Mouse (Mus musculus): ENCODE measurements around the gene Arhgef6.

The Arhgef6 gene

DNA sequence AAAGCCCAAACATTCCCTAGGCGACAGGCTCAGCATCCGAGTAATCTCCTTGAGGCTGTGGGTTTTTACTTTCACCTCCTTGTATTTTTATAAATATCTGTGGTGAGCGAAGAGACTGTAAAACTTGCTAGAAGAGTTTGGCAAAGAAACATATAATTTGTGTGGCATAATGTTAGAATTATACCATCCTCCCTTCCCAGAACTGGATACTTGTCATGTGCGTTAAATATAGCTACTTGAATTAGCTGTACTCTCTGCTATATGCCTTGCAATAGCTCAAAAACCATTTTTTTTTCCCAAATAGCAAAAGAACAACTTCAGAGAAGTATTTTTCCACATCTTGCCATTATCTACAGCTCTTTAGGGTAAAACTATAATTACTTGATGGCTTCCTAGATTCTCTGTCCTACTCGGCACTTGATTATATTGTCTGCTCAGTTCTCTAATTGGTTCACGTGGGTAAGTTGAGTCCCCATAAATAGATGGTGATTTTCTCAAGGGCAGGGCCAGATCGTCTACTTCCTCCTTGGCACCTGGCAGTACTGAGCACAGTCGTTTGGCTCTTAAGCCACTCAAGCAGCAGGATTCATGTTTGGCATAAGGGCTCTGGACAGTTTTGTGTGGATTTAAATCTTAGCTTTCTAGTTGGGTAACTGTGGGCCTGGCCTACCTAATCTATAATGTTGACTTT, 35.2 kb downstream of the Arhgef6 start:
- DNase-seq (ENCODE audit: low read depth, low spot score) = no peak

- no peak for DNase-seq (ENCODE audit: low read depth, low spot score)
Measured at GRCm38 (mm10) chrX:57298946-57299345, 39.6 kb downstream of the Arhgef6 start.

GRCm38 (mm10) chrX:57288458-57288857, 50.1 kb downstream of the Arhgef6 start:
- no peak for DNase-seq (ENCODE audit: low read depth, low spot score)

DNA sequence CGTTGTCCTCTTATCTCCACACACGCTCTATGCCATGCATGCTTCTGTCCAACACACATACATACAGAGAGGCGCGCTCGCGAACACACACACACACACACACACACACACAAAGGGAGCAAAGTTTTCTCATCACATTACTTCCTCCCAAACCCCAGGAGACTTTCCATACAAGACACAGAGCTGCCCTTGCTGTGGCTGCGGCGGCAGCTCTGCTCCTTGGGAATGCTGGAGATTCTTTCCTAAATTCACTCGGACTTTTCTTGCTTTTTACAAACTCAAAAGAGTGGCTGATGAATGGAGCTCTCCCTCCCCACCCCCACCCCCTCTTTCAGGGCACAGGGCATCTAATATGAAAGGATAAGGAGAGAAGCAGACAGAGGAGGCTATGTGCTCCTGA, 52.2 kb downstream of the Arhgef6 start:
- DNase-seq (ENCODE audit: low read depth, low spot score) = no peak

DNA sequence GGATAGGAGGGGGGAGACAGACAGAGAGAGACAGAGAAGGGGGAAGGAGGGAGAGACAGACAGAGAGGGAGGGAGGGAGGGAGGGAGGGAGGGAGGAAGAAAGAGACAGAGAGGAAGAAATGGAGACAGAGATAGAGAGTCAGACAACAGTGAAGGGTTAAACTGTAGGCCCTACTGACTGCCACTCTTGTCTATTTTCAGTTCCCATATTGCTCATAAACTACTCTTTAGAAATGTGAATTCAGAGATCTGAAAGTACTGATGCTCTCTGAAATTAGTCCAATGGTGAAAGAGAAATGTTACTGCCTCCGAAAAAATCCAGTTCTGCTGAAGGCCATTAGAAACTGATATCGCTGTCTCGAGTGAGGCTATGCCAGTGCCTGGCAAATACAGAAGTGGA, 56.3 kb downstream of the Arhgef6 start:
- DNase-seq (ENCODE audit: low read depth, low spot score) = no peak

GRCm38 (mm10) chrX:57277560-57278335, 60.8 kb downstream of the Arhgef6 start:
- no peak for DNase-seq (ENCODE audit: low read depth, low spot score)

- no peak for DNase-seq (ENCODE audit: low read depth, low spot score)
Measured at GRCm38 (mm10) chrX:57263515-57263914, 75.0 kb downstream of the Arhgef6 start.

GRCm38 (mm10) chrX:57260744-57261143, 77.8 kb downstream of the Arhgef6 start:
- DNase-seq (ENCODE audit: low read depth, low spot score) = no peak

DNA sequence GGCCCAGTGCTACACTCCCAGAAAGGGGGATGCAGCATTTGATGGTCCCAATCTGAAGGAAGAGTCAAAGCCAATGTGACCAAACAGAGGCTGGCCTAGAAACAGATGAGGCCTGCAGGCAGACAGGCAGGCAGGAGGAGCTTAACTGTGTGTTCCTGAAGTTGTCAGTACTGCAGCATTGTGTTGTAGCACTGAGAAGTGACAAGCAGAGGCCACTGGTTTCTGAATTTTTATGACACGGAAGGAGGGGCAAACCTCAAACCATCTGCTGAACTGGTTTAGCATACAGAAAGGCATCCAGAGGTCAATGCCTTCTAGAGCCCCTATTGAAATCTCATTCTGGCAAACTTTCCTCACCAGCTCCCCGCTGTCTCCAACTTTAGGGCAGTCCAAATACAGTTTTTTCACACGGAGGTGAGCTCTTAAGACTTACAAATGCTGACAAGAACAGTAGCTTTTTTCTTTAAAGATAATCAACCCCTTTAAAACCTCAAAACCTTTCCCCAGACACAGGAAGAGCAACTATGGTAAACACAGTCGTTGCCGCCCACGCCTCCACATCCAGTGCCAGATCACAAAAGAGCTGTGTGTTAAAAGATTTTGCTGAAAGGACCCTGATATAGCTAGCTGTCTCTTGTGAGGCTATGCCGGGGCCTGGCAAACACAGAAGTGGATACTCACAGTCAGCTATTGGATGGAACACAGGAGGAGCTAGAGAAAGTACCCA, 85.0 kb downstream of the Arhgef6 start:
- no peak for DNase-seq (ENCODE audit: low read depth, low spot score)

GRCm38 (mm10) chrX:57238572-57238971, 100.0 kb downstream of the Arhgef6 start:
- DNase-seq (ENCODE audit: low read depth, low spot score) = no peak

- no peak for DNase-seq (ENCODE audit: low read depth, low spot score)
Measured at GRCm38 (mm10) chrX:57235982-57236381, 102.5 kb downstream of the Arhgef6 start.

DNA sequence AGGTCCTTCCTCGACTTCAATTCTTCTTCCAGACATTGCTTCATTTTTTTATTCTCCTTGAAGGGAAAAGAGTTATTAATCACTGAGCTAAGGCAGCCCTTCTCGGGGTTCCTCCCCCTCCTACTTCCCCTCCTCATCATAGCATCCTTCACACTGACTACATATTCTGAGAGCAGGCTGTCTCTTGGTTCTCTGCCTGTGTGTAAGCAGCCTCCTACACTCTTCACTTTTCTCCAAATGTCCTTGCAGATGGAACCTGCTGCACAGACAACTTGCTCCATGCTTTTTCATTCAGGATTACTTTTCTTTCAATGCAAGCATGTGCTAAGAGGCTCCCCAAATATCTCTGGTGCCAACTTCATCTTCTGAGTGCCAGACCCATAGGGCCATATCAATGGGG, 104.9 kb downstream of the Arhgef6 start:
- DNase-seq (ENCODE audit: low read depth, low spot score) = no peak

- DNase-seq (ENCODE audit: low read depth, low spot score) = no peak
Measured at GRCm38 (mm10) chrX:57228178-57228577, 110.4 kb downstream of the Arhgef6 start.

- no peak for DNase-seq (ENCODE audit: low read depth, low spot score)
Measured at GRCm38 (mm10) chrX:57223301-57223700, 115.2 kb downstream of the Arhgef6 start.

- DNase-seq (ENCODE audit: low read depth, low spot score) = no peak
Measured at GRCm38 (mm10) chrX:57221881-57222280, 116.6 kb downstream of the Arhgef6 start.

DNA sequence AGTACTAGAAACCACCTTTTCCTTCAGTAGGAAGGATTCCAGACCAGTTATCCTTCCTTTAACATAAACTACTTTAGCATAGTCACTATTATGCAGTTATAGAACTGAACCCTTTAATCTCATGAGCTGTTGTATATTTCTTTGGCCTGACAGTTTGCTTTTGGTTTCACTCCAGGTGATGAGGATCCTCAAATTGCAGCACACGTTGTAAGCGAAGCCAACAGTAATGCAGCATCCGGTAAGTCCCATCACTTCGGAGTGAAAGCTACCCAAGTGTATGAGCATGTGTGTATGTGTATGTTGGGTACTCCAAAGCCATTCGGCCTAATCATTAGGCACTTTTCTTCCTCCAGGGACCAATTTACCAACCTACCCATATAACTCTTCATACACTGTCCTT, 119.0 kb downstream of the Arhgef6 start:
- DNase-seq (ENCODE audit: low read depth, low spot score) = no peak

DNA sequence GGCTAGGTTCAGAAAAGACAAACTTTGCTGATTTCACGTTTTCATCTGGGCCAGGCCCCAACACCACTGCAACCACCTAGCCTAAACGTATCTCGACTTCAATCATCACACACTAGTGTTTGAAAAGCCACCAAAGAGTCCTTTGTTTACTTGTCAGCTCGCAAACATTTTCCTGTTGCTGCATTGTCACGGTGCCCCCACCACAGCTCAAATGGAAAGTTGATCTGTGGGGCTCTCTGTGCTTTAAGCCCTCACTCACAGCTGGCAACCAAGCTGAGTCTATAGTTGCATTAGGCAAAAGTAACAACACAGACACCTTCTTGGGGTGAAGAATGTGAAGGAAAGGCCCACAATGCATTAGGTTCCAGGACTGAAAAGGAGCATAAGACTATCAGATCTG, 122.3 kb downstream of the Arhgef6 start:
- no peak for DNase-seq (ENCODE audit: low read depth, low spot score)

DNA sequence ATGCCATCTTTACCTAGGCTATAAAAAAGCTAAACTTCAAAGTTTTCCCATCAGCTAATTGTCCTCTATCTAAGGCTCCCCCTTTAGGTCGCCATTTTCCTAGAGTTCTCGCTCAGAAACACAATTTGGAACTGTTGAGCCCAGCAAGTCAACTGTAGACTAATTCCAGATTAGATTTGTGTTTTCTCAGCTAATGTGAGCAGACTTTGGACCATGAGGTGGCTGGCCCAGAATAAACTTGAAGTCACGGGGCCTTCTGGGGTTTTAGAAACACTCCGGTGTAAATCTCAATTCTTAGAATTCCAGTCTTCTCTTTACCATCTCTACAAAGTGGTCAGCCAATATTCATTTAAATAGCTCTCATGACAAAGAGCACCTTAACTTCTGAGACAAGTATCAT, 123.0 kb downstream of the Arhgef6 start:
- no peak for DNase-seq (ENCODE audit: low read depth, low spot score)

DNA sequence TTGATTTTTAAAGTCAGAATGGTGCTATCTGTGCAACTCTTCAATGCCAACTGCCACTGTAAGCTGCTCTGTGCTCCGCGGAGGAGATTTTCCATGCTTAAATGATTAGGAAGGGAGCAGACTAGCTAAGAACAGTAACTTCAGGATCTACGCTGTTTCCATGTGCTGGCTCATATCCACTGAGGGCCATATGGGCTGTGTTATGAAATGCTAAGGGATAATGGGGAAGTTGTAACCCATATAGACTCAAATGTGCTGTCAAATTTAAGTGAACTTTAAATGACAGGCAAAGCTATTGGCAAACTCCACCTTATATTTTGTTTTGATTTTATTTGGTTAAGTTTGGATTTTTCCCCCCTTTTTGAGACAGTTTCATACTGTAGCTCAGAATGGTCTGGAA, 125.7 kb downstream of the Arhgef6 start:
- DNase-seq (ENCODE audit: low read depth, low spot score) = no peak

- DNase-seq (ENCODE audit: low read depth, low spot score) = no peak
Measured at GRCm38 (mm10) chrX:57211876-57212275, 126.7 kb downstream of the Arhgef6 start, which contains the start of gene Cd40lg. Cd40lg (plus strand) TSS chrX:57212143.

DNA sequence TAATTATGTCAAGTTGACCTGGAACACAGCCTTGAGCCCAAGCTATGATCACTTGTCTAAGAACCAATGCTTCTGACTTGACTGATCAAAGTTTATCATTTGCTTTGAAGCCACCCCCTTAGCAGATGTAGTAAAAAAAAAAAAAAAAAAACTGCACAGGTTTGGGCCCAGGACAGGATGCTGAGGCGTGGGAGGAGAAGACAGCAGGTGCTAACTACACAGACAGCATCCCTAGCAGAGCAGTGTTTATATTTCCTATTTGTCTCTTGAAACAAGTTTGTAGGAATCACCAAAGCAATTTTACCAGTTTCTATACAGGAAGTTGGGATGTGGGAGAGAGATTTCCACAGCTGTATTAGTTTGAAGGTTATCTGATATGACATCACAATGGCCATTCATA, 127.9 kb downstream of the Arhgef6 start:
- no peak for DNase-seq (ENCODE audit: low read depth, low spot score)

GRCm38 (mm10) chrX:57200397-57200796, 138.1 kb downstream of the Arhgef6 start:
- DNase-seq (ENCODE audit: low read depth, low spot score) = no peak

DNA sequence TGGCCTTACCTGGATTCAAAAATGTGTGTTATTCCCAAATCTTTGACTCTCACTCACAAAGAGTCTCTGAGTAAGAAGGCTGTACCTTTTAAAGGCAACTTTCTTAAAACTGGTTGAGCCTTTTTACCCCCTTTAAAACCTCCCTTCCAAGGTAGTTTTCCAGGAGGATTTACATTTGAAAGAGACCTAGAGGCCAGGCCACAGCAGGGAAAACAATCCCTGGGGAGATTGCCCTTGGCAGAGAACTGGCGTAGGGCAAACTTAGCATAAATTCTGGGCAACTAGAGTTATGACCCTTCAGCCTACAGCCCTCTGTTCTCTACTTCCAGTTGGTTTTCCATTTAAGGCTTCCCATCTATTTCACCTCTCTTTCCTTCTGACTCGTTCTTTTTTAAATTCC, 140.5 kb downstream of the Arhgef6 start:
- DNase-seq (ENCODE audit: low read depth, low spot score) = no peak
